Mouse (Mus musculus) granulocyte monocyte progenitor cell, adult 5-6 weeks (primary cell): ENCODE measurements around the gene Gm21985. TPM values are rescaled to one million over a fixed set of nuclear protein-coding genes. Genes with fewer than 3 reads are reported as not detected.

Source experiments
- ATAC-seq: replicated peaks from 2 replicates; pipeline ENCODE4 v1.8.0; 2016; ENCODE audit warnings: mild to moderate bottlenecking, moderate TSS enrichment, inconsistent platforms; ENCODE audit not compliant: poor library complexity, severe bottlenecking
- total RNA-seq, 2 experiments: library from RNA; stranded (forward) in 1 of 2; stranded (reverse) in 1 of 2; fragments of 200-712, 200-1000 nt in 1 of 2; fragments of >200 nt in 1 of 2; fragmentation: Nextera tagmentation in 1 of 2; gene quantifications; 2 replicates each; pipeline ENCODE4 v1.2.3; 2014 to 2017

Gm21985 gene
- total RNA-seq, 2 experiments from 2014 or later = 0.36 TPM; not detected in 1

GRCm38 (mm10) chr2:112315638-112316037 is 49.5 kb downstream of the Gm21985 start:
- no peak for ATAC-seq

- no peak for ATAC-seq
Measured at GRCm38 (mm10) chr2:112318227-112318626, 52.1 kb downstream of the Gm21985 start.

- ATAC-seq = no peak
Measured at GRCm38 (mm10) chr2:112318905-112319304, 52.8 kb downstream of the Gm21985 start.

- no peak for ATAC-seq
Measured at GRCm38 (mm10) chr2:112328069-112328777, 62.1 kb downstream of the Gm21985 start.

- no peak for ATAC-seq
Measured at GRCm38 (mm10) chr2:112332051-112332898, 66.2 kb downstream of the Gm21985 start.

- no peak for ATAC-seq
Measured at GRCm38 (mm10) chr2:112337211-112337610, 71.1 kb downstream of the Gm21985 start.

GRCm38 (mm10) chr2:112339736-112340135 is 73.6 kb downstream of the Gm21985 start:
- ATAC-seq = peak; percentile 44; the same call in 1 of the 2 replicates

GRCm38 (mm10) chr2:112341117-112341516 is 75.0 kb downstream of the Gm21985 start:
- no peak for ATAC-seq

GRCm38 (mm10) chr2:112348246-112348645 is 82.1 kb downstream of the Gm21985 start:
- ATAC-seq = no peak

GRCm38 (mm10) chr2:112353685-112354455 is 87.8 kb downstream of the Gm21985 start:
- no peak for ATAC-seq

- ATAC-seq = no peak
Measured at GRCm38 (mm10) chr2:112359611-112360010, 93.5 kb downstream of the Gm21985 start.

- ATAC-seq = no peak
Measured at GRCm38 (mm10) chr2:112360012-112360780, 94.1 kb downstream of the Gm21985 start.

GRCm38 (mm10) chr2:112360781-112361169 is 94.7 kb downstream of the Gm21985 start:
- no peak for ATAC-seq

- ATAC-seq = peak; percentile 30
Measured at GRCm38 (mm10) chr2:112367222-112367621, 101.1 kb downstream of the Gm21985 start.

GRCm38 (mm10) chr2:112367726-112368673 is 101.9 kb downstream of the Gm21985 start, which contains the start of gene Emc4:
Emc4 (minus strand) TSS chr2:112368027.
- ATAC-seq = peak; percentile 94

GRCm38 (mm10) chr2:112369941-112370340 is 103.8 kb downstream of the Gm21985 start:
- no peak for ATAC-seq

GRCm38 (mm10) chr2:112373141-112373540 is 107.0 kb downstream of the Gm21985 start:
- no peak for ATAC-seq

GRCm38 (mm10) chr2:112374610-112375009 is 108.5 kb downstream of the Gm21985 start:
- no peak for ATAC-seq
